Mouse (Mus musculus): Measurements from ENCODE around the gene Smco1.

GRCm38 (mm10) chr16:32312386-32312785 is 41.1 kb downstream of the Smco1 start:
- TF ChIP-seq ZC3H11A (IDR thresholded peaks at IDR 0.05; ENCODE audit: borderline replicate concordance, low read depth, low read length) (no peak), CHD2 (IDR thresholded peaks at IDR 0.05; ENCODE audit: low read depth, low read length) (no peak), MAFK (IDR thresholded peaks at IDR 0.05; ENCODE audit: insufficient read depth, low read depth, low read length) (no peak)

Measured in ES-E14 (cell line).